Mouse (Mus musculus) 3T3-L1 (cell line): ENCODE measurements around the gene Myo5a.

Source experiments
- DNase-seq: peaks from one replicate; pipeline ENCODE4 v3.0.0-alpha.2; 2015; ENCODE audit warnings: low read depth, low spot score

Gene Myo5a

DNA sequence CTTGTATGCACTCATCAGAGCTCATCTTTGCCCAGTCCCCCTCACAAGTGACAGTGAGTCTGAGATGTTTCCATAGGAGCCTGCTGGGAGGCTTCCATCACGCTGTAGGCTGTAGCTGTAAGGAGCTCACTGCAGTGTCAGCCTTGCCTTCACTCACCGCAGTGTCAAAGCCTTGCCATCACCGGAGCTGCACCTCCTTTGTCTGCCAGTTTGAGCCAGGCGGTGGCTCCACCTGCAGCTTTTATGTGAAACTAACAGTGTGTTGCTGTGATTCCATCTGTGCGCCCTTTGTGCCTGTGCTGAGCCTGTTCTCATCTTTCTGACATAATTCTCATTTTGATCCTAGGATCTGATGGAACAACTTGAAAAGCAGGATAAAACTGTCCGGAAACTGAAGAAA lies 126.5 kb downstream of the Myo5a start:
- peak; percentile 42 for DNase-seq

DNA sequence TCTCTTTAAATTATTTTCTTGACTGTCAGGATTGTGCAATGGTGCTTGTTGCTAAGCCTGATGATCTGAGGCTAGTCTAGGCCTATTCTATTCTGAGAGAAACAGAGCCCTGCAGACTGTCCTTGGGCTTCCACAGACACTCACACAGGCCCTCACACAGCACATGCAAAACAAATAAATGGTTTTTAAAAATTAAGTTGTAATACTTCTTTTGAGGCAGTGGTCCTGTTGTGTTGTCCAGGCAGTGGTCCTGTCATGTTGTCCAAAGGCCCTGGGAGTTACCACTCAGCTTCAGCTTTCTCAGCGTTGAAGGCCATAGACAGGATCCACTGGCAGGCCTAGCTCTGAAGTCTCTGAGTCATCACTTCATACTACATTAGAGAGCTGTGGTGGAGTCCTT lies 130.7 kb downstream of the Myo5a start:
- DNase-seq = no peak

DNA sequence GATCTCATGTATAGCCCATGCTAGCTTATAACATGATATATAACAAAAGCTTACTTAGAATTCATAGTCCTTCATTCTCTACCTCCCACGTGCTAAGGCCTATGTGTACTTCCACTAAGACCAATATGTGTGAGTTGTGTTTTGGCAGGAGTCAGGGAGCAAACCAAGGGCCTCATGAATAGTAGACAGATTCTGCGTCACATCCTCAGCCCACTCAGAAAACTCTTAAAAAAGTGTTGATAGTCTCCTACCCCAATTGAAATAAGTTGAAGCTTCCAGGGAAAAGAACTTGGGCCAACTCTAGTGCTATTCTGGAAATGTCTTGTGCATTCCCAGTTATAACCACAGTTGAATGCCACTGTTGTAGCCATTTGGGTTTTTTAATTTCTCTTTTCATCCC lies 131.2 kb downstream of the Myo5a start:
- no peak for DNase-seq

DNA sequence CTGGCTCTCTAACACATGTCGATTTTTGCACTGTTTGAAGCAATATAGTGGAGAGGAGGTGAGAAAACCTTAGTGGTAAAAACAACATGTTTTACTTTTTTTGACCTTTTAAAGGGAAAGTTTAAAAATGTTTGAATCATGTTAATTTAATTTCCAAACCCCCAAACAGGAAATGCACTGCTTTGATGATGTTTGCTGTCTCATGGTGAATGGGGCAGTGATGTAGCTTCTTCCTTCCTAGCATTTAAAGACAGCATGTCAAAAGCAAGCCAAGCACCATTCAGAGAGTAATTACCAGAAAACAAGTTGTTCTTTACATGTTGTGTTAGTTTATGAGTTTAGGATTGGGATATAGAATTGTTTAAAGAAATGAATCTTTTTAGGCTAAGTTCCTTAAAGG lies 138.4 kb downstream of the Myo5a start:
- no peak for DNase-seq

DNA sequence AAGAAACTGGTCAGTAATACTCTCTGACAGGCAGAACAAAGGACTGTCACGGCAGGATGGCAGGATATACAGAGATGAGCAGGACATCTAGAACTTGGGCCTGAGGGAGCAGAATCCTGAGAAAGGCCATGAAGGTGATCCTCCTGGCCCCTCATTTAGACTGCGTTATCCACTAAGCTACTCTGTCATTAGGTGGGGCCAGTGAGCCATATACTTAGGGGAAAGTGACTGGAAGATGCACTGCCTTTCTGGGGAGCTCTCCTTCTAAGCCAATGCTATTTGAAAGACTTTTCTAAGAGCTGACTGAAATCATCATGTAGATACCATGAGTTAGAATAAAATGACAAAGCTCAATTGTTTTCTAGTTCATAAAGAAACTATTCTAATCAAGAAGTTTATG lies 139.5 kb downstream of the Myo5a start:
- DNase-seq = peak; percentile 24

DNA sequence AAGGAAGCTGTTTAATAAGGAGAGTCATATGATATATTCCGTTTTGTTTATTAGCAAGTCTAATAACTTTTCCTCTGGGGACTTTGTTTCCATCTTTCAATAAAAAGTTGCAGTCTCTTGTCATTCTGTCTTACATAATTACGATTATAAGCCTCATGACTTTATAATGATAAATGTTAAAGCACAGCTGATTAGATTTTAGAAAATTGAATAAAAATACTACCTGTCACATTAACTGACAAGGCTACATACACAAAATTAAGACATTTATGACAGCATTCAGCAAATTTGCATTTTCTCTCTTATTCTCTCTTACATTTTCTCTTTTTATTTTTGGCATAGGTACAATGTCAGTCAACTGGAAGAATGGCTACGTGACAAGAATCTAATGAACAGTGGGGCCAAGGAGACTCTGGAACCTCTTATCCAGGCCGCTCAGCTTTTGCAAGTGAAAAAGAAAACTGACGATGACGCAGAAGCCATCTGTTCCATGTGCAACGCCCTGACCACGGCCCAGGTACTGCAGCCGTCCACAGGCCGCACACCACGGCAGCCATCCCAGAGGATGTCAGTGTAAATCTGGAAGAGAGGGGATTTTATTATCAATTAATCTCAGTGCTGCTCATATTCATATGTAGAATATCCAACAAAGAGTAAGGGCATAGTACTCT lies 144.1 kb downstream of the Myo5a start:
- no peak for DNase-seq

DNA sequence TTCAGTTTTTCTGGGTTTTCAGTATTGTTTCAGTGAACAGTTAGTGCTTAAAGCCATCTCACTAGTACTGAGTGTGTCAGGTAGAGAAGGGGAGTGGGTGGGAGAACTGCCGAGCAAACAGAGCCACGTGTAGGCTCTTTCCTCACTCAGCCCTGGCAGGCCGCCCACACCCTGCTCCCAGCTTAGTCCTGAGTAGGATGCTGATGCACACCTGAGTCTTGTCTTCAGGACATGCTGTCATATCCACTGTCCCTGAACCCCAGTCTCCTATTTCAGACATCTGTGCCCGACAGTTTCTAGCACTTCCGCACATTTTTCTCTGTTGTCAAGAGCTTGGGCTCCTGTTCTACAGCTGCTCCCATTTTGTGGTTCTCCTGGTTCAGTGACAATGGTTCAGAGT lies 149.1 kb downstream of the Myo5a start:
- no peak for DNase-seq

DNA sequence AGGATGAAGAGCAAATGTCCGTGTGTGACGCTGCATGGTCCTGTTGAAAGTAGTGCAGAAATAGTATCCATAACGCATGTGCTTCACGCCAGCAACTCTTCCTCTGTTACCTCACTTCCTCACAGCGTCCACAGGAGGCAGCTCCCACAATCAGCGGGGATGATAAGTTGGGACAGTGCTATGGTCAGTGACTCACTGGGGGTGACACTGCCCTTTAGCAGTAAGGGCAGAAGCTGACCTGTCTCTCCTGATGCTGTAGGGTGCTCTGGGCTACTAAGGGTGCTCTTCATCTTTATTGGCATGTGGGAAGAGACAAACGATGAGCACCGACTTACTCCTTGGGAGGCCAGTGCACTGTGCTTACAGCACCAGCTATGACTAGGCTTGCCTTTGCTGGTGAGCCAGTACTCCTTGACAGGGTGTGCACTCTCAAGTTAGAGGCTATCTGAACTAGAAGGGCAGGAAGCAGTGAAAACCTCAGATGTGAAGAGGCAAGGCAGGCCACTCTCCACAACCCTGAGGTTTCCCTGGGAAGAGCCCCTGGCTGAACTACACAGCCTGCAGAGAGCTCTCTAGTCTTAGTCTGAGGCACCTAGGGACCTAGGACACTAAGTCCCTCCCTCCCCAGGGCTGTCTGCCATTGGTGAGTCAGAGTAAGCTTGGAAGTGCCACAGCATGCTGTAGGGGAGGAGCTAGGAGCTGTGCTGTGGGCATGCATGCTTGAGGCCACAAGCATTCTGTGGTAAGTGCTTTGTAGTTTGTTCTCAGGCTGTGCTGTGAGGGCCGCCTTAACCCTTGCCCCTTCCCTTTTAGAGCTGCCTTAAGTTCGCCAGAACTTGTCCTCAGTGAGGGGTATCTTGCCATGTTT lies 150.8 kb downstream of the Myo5a start:
- peak; percentile 92 for DNase-seq

DNA sequence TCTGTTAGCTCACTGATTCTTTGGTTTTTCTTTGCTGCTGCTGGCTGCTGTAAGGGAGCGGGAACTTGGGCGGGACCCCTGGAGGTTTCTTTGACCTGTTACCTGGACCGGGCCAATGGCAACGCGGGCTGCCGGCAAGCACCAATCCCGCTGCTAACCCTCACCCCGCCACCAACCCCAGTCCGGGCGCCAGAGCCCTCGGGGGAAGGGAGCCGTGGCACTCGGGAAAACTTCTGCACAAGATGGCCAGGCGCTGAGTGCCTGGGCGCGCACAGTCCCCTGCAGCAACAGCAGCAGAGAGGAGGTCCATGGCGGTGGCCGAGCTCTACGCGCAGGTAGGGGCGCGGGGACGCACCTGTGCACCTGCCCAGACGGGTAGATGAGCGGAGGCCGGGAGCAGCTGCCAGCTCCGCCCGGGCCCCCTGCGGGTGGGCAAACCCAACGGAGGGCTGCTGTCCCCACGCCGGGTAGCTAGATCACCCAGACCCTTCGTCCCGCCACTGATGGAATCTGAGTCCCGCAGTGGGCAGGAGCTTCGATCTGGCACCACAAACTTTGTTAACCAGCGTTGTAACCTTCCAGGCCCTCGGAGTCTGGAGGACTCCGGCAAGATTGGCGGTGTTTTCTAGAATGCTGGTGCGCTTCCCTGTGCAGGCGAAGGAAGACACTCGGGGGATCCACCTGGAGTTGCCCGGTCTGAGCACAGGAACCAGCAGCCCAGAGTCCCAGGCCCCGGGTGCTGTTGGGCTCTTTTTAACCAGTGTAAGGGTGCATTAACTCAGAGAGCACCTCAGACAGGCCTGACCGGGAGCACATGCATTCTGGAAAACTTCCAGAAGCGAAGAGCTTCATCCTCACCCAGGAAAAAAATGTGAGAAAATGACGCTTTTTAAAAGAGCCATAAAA lies 161.3 kb downstream of the Myo5a start, which contains the start of gene Myo5c:
Gene Myo5c, plus strand, starts transcription at position 180 of the 906 bp plus-strand sequence.
- DNase-seq = no peak

DNA sequence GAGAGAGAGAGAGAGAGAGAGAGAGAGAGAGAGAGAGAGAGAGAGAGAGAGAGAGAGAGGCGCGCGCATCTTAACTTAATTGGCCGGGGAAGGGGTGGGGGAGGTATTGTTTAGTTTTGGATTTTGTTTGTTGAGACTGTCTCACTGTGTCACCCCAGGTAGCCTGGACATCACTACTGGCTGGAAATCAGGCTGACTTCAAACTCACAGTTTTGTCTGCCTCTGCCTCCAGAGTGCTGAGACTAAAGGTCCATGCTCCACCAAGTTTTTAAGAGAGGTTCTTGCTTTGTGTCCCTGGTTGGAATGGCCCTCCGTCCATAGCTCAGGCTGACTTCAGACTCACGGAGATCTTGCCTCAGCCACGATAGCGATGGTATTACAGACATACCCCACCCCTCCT lies 162.0 kb downstream of the Myo5a start:
- no peak for DNase-seq

DNA sequence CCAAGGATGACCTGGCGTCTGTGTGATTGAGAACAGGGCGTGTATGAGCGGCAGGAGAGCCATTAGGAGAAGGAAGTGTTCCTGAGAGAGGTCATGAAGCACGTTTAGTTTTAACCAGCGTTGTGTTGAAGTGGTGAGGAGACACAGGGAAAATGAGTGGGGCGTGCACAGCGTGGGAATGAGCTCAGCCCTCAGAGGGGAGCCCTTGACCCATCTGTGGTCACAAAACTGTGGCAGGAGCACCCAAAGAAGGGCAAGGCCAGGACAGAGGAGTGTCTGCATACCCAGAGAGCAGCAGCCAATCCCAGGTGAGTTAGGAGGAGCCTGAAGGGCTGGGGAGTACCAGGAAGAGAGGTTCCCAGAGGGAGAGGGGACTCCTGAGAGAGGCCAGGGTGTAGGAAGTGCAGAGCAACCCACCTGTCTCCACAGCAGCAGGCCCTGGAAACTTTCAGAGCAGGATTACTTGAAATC lies 163.5 kb downstream of the Myo5a start:
- no peak for DNase-seq

DNA sequence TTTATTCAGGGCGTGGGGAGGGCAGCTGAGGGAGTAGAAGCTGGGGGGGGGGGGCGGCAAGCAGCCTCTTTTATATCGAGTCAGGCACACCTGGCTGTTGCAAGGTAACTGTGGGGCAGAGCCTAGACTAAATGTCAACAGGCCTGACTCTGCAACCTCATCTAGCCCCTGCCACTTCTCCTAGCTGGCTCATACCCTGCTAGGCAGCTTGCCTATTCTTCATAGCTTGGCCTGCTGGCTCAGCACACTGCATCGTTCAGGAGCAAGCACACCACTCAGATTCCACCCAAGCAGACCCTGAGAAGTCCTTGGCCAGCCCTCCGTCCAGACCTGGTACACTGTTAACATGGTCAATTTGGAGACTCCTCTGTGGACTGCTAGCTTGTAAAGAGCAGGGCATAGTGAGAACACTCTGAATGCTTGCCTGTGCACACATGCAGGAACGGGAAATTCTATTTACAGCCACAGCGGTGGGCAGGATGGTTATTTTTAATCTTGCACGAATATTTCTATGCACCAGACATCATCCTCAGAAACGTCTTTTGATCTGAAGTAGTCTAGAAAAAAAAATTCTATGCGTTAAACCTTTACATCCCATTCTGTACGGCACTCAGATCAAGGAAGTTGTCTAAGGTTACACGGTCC lies 164.3 kb downstream of the Myo5a start:
- no peak for DNase-seq

DNA sequence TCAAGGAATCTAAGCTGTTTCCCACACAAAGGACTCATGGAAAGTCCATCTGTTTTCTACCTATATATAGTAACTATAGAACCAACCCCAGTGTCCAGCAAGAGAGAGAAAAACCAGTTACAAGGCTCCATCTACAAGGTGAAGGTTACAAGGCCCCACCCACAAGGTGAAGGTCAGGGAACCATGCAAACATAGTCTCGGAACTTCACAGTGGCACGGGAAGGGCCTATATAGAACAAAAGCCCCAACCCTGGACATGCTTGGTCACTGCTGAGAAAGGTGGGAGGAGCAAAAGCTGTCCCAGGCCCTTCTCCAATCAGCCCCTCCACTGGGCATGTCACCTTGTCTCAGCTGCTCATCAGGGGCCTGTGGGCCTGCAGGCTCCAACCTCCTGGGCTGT lies 164.9 kb downstream of the Myo5a start:
- no peak for DNase-seq

DNA sequence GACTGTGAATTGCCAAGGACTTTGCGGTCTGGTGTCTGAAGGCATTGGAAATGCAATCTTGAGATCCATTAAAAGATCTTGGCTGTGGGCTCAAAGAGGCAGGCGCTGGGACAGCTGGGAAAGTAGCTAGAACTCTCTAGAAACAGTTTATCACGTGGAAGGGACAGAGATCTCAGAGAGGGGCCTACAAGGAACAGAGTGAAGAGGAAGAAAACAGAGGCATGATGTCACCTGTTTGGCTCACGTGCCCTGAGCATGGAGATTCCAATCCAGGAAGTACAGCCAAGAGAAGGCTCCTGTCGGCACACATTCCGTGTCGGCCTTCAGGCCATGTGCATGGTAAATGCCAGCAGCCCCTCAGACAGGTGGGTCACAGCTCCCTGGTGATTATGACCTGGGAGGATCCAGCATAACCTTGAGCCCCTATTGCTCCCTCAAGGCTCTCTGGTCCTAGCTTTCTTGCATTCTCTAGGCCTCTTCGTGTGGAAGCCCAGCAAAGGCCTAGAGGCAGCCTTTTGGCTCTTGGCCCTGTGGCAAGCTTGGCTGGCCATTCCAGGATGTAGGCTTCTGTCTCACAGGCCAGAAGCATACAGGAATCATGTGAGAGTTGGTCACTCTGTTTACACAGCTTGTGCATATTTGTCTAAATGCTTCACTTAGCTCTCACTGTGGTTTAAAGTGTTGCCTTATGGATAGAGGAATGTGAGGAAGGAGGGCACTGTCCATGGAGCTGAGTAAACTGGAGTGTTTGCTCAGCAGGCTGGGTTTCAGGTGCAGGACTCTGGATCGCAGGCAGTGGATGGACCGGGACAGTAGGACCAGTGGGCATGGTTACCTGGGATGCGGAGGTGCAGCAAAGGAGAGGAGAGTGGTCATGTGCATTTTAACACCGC lies 165.8 kb downstream of the Myo5a start:
- DNase-seq = peak; percentile 96

DNA sequence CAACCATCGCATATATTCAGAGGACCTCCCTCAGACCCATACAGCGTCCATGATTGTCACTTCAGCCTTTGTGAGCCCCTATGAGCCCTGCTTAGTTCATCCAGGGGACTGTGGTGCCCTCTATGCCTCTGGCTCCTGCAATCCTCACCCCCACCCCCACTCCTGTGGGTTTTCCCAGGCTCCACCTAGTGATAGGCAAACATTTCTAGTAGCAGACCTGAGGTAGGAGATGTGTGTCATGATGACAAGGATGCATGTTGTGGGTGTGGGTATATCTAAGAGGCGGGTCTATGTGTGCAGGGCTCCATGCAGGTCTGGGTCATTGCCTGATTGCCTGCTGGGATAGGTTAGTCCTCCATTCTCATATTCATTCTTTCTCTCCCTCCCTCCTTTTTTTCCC lies 167.4 kb downstream of the Myo5a start:
- DNase-seq = no peak

DNA sequence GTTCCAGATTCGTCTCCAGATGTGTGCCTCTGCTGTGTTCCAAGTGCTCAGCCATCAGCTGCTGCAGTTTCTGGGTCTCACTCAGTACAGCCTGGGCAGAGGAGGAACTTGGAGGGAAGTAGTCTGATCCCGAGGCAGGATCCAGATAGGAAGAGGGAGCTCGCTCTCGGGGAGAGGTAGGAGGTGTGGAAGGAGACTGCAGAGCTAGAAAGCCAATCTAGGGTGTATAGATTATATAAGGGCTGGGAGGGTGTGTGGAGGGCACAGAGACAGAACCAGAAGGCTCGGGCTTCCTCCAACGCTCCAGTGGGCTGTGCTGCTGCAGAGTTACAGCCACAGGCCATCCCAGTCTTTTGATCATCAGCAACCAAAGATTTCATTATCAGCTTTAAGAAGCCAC lies 172.2 kb downstream of the Myo5a start:
- DNase-seq = no peak

DNA sequence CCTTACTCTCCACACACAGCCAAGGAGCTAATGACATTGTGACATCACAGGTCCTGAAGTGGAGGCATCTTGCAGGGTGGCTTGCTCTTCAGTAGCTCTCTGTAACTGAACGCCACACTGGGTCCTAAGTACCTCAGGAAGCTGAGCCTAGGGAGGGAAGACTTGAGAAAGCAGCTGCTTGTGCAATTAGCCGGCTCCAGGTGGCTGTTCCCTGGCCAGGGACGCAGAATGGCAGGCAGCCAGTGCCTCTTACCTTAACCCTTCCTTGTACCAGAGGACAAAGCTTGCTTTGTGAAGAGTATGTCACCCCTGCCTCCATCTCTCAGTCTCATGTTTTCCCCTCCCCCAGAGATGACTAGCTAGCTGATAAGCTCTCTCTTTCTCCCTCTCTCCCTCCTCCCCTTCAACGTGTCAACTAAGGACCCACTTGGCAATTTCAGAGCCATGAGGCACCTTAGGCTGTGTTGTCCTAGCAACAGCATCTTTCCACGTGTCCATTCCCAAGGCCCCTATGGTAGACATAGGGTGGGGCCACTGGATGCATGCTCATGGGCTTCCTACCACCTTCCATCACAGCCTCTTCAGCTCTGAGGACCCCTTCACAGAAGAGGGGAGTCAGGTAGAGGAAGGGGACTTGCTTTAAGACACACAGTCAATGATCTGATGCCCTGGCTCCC lies 173.1 kb downstream of the Myo5a start:
- no peak for DNase-seq

DNA sequence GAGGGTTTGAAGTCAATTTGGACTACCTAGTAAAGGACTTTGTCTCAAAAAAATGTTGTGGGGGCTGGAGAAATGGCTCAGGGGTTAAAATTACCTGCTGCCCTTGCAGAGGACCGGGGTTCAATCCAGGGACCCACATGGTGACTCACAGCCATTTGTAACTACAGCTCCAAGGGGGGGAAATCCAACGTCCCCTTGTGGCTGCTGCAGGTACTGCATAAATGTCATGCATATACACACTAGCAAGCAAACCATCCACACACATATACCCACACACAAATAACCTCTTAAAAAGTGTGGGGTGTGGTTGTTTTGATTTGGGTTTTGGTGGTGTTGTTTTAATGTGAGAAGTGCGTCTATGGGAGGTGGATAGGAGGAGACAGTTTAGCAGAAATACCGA lies 173.7 kb downstream of the Myo5a start:
- DNase-seq = no peak

DNA sequence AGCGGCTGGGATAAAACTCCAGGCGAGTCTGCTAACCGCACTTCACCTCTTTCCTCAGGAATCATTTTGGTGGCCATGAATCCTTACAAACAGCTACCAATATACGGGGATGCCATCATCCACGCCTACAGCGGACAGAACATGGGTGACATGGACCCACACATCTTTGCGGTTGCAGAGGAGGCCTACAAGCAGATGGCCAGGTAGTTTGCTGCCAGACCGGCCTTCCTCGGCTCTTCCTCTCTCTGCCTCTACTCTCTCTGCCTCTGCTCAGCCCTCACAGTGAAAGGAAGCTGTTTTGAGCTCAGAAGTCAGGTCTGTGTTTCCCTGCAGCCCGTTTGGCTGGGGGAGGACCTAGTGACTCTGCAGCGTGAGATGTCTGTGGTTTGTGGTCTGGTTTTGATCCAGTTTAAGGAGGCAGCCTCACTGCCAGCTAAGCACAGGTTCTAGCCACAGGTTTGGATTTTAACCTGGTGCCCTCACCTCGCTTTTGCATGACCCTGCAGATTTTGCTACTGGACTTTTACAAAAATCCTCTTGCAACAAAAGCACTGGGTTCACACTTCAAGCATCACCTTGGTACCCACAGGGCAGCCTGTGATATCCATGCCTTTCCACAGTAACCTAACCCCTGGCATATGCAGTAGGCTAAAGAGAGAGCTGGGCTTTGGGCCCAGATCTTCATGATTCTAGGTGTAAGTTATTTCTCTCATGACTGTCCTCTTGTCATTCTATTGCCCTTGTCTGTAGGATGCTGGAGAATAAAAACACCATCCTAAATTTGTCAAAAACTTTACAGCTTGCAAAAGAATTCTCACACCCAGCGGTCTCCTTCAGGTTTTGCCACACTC lies 175.5 kb downstream of the Myo5a start:
- peak; percentile 85 for DNase-seq
